Mouse (Mus musculus): ENCODE measurements around the gene Adam30.
A peak's percentile ranks its signal among the peaks of the same experiment; 100 is the strongest.

DNA sequence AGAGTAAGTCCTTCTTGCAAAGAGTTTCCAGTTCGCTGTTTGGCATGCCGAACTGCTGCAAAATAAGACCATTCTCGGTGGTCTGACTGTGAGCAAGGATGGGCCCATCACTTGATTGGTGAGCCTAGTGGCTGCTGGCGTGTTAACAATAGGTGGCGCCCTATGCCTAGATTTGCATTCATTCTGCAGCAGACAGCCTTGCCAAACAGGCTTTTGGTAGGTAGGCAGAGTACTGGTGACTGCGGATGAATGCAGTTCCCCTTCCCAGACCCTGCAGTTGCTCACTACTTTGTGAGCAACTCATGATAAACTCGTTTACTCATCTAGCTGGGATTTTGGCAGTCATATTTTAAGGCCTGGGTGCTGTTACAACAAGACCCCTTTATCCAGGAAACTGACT is 20.4 kb downstream of the Adam30 start:
- TF ChIP-seq POLR2A (IDR thresholded peaks at IDR 0.05; ENCODE audit: insufficient read depth, low read depth, low read length) (no peak), CTCF (IDR thresholded peaks at IDR 0.05; ENCODE audit: insufficient read depth, low read depth, low read length) (0 out of 2 replicates have a peak, but pooled peaks have one; percentile 22)

Measured in olfactory bulb, adult 2 months (tissue).